Mouse (Mus musculus) brain, embryonic 14.5 days (tissue): Measurements from ENCODE around the gene Stk39. TPM values are rescaled to one million over a fixed set of nuclear protein-coding genes. Genes with fewer than 3 reads are reported as not detected.
"Not testable (repeated sequence)": the region's sequence is repeated elsewhere in the genome, so short reads cannot be mapped to it uniquely, and the experiment has no call there.

ENCODE experiments used
- DNase-seq: peaks from one replicate; pipeline ENCODE4 v3.0.0-alpha.2; 2011; ENCODE audit warnings: low read depth
- CTCF ChIP-seq: fragments of 200-500 bp; IDR thresholded peaks from 2 replicates; pipeline ENCODE4 v1.5.1; 2012; ENCODE audit warnings: inconsistent platforms, mild to moderate bottlenecking, moderate library complexity, borderline replicate concordance; ENCODE audit not compliant: insufficient read depth, insufficient read length; ENCODE audit errors: extremely low read depth
- POLR2A ChIP-seq: fragments of 200-500 bp; IDR thresholded peaks from 2 replicates; pipeline ENCODE4 v1.6.1; 2012; ENCODE audit warnings: mild to moderate bottlenecking, inconsistent platforms, borderline replicate concordance; ENCODE audit not compliant: poor library complexity, insufficient read depth, insufficient read length, severe bottlenecking; ENCODE audit errors: extremely low read depth
- polyA plus RNA-seq: library from polyadenylated mRNA; depleted of rRNA; stranded (reverse); fragments of >200 nt; gene quantifications from 2 replicates; pipeline ENCODE4 v1.2.3, GENCODE M21; 2012

The Stk39 gene
- polyA plus RNA-seq, 1 experiment, result 27.7 TPM

DNA sequence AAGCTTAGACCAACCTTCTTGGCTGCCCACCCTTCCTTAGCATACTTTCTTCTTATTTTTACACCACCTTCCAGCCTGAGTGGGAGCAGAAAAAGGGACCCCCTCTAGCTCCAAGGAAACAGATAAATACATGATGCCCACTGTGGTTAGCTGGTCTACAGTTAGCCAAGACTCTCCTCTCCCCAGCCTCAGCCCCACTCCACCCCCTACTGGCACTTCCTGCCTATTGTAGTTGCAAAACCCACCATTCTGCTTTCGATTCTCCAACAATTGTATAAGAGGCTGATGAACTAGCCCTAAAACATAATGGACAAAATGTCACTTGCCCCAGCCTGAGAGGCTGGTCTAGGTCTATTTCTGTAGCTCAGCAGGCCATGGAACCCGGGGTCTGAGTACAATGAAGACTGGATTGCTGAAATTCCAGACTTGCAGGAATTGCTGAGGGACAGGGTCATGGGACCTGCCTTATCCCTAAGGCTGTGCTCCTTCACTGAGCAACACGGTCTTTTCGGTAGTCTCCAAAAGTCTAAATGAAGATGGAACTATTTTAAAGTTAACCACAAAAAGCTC lies 222.1 kb downstream of the Stk39 start:
- DNase-seq, result no peak
- TF ChIP-seq CTCF, result no peak
- no peak for TF ChIP-seq POLR2A

DNA sequence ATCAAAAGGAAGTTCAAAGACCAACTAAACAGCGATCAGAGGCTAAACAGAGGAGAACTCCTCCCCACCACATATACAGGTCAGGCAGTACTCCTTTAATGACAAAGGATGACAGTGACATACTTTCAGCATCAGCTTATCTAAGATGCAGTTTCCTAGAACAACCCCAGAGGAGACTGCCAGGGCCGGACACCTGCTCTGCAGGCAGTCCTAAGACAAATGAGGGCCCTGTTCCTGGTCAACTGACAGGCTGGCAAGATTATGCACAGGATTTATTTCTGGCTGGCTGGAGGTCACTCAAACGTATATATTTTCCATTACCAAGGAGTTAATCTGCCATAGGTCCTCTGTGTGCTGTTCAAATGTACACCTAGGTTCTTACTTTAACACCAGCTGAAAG lies 225.8 kb downstream of the Stk39 start:
- TF ChIP-seq CTCF (no peak), POLR2A (no peak)

DNA sequence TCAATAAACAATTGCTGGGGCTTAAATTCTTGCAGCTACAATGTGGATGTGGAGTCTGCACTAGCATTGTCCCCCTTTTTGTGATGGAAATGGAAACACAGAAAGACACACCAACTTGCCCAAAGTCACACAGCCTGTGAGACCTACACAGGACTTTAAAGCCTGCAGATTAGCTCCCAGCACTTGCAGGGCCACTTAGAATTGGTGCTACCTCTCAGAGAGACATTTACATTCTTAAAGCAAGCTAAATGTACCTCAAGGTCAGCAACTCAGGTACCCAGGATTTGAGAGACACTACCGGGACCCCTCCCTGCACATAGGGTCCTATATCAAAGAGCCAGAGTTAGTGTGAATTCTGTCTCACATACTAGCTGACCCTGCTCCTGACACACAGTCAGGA lies 227.5 kb downstream of the Stk39 start:
- TF ChIP-seq CTCF, result no peak
- no peak for TF ChIP-seq POLR2A
- no peak for DNase-seq

More for the DNA sequence above, 225.8 kb downstream of the Stk39 start:
- peak; percentile 45 for DNase-seq

DNA sequence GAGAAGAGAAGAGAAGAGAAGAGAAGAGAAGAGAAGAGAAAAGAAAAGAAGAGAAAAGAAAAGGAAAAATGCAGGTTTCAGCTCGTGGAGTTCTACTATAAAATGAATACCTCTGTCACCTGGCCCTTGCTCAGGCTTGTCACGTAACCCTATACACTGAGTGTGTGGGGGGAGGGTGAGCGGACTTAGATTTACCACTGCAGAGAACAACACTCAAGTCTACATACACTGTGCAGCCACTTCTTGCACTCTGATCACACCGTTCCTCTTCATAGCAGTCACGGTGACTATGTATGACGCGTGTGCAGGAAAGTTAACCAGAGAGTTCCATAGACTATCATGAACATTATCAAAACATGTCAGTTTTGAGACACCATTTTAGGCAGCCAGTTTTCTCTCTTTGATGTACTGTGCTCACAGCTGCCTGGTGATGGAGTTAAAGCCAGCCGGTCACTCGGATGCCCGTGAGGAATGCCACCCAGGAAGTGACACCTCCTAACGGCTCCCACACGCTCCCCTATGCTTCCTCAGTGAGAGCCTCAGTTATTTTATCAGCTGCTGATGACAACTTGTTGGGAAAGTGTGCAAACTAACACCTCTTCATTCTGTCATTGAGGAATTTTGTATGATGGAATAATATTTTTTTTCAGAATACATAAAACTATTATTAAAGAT lies 228.1 kb downstream of the Stk39 start:
- TF ChIP-seq CTCF, result no peak
- TF ChIP-seq POLR2A, result no peak
- DNase-seq, result no peak

DNA sequence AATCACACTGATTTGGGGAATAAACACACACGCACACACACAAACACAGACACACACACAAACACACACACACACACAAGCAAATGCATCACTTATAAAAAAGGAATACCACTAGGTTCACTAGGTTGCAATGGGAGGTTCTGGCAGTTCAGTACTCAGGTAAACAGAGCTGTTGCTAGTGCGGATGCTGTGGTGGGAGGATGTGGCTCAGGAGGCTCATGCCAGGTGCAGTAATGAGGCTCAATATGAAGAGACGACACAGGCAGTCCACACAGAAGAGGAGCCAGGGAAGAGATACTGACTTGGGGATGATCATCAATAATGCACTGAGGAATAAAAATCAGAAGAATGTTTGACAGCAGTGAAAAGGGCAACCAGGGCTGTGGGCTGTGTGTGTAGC lies 228.8 kb downstream of the Stk39 start:
- no peak for DNase-seq
- TF ChIP-seq POLR2A (no peak), CTCF (no peak)

DNA sequence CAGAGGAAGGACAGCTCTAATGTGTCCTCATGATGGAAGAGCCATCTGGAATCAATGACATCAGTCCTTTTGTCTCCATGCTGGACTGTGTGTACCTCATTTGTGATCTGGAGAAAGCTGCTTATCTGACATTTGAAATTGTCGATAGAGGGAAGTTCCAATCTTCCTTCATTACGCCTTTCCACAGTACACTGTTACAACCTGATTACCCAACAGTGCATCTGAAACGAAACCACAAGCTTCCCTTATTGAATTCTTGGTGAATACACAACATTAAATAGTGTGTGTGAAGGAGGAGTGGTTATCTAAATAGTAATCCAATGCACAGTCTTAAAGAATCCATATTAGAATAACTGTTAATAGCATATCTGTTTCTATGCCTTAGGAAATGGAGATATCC lies 230.0 kb downstream of the Stk39 start:
- DNase-seq, result no peak
- TF ChIP-seq POLR2A (no peak), CTCF (no peak)

DNA sequence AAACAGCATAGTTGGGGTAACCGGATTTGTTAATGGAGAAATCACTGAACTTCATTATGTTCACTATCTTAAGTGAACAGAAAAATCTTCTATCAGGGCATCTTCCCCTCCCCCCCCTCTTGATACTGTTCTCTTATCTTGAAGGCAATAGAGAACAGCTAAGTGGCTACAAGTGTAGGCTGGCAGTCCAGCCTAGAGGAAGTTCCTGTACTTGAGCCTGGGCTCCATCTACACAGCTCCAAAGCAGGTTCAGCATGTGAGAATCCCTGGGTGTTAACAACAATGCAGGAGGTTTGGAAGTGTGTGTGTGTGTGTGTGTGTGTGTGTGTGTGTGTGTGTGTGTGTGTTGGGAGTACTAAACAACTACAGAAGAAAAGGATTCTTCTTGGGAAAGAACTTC lies 230.4 kb downstream of the Stk39 start:
- no peak for TF ChIP-seq POLR2A
- TF ChIP-seq CTCF, result no peak
- no peak for DNase-seq

DNA sequence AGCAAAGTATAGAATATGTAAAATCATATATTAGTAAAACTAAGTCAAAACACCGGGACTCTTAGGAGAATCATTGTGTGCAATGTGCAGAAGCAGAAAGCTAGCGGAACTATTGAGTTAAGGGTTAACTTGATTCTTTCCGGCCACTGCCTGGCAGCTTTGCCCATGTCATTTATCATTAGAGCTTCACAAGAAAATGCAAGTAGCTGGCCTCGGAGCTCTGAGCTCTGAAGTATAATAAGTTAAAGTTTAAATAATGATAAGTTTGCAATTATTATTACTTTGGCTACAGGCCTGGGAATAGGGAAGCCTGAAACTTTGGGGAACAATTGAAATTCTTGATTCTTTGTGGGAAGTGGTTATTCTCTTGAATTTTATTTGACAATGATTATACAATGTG lies 232.7 kb downstream of the Stk39 start:
- not testable (repeated sequence) for DNase-seq

DNA sequence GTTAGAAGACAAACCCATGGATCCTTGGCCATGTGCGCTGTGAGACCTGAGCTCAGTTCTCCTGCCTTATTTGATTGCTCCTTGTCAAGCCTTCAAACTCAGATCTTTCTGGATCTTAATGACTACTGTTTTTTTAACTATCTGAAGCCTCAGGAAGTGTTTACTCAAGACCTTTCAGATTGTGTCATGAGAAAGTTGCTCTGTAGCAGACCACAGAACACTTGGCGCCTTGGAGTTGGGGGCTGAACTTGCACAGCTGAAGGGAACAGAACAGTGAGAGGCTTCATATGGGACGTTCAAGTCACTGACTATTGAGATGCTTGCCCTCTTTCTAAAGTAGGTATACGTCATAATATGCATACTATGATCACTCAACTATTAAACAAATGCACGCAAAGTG lies 239.1 kb downstream of the Stk39 start:
- no peak for DNase-seq
- TF ChIP-seq POLR2A (no peak), CTCF (no peak)

DNA sequence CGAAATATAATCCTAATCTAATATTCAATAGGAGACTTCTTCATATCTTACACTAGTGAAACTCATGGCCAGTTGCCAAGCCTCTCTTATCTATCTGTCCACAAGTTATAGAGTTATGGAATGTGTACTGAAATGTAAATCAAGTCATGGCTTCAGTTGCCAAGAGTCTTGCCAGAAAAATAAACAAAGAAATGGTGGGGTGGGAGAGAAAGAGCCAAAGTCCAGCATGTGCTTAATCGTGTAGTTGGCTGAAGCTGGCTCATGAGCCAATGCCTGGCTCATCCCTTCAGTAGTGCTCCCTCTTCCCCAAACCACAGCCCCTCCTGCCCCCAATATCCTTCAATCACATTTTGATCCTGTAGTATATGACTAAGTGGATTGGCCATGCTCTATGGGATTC lies 242.2 kb downstream of the Stk39 start:
- no peak for DNase-seq
- TF ChIP-seq CTCF (no peak), POLR2A (no peak)

DNA sequence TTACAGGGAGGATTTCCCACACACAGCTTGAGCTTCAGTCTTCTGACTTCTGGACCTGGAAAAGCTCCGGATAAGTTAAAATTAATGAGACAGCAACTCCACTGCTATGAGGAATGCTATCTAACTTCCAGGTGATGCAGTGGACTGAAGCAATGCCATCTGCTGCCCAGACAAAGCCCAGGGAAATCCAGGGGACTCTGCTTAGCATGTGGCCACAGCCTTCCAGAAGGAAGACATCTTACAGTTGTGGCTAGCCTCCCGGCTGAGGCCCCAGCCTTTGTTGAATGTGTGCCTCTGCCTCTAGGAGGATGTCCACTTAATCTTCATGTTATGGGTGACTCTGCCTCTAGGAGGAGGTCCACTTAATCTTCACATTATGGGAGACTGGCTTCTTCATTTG lies 243.0 kb downstream of the Stk39 start:
- no peak for DNase-seq
- TF ChIP-seq CTCF, result no peak
- no peak for TF ChIP-seq POLR2A

DNA sequence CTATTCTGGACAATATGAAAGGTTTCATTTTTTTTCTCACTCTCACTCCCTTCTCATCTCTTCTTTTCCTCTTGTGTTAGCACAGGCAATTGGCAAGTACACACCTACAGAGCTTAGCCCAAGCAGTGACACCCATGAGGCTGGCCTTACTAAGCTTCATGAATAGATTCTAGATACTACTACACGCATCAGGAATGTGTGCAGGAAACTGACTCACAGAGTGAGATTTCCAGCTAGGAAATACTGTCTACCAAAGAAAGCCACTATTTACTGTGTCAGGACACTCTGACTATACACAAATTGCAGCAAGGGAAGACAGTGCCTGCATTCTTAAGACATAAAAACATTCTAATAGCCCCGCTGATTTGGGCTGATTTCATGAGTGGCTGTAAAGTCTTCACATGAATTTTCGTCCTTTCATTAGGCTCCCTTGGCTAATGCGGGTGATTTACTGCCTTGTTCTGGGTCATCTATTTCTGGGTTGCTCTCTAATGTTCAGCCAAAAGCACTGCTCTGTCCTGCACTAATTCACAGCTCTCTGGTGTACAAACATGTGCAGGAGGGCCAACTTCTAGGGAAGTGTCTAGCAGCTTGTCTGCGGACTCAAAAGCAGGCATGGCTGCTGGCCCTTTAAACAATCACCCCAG lies 249.7 kb downstream of the Stk39 start:
- peak; percentile 40 for DNase-seq
- TF ChIP-seq POLR2A, result no peak
- TF ChIP-seq CTCF, result no peak
